Mouse (Mus musculus): ENCODE measurements around the gene Tmem217.

Tmem217 gene

DNA sequence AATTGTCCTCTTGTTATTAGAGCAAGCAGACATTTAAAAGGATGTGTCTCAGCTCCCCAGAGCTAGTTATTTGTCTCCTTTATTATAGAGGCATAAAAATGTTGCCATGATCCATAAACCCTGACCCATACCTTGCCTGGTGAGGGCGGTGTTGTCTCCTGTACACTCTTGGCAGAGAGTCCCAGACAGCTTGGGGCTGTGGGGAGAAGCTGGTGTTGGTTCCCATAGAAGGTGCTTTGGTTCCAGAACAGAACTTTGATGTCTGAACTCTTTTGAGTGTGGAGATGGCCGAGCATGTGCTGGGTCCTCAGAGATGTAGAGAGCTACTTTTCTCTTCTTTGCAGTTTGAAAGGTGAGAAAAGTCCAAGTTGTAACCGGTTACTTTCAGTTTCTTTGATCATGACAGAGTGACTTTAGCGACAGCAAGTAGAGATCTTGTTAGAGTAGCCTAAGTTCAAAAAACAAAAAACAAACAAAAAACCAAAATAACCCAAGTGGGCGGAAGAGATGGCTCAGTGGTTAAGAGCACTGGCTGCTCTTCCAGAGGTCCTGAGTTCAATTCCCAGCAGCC lies at the start of gene Tmem217:
TSS of gene Tmem217 (minus strand) at position 224 of the 571 bp plus-strand sequence.
- DNase-seq (ENCODE audit: low spot score in 2 of 2), result no peak

DNA sequence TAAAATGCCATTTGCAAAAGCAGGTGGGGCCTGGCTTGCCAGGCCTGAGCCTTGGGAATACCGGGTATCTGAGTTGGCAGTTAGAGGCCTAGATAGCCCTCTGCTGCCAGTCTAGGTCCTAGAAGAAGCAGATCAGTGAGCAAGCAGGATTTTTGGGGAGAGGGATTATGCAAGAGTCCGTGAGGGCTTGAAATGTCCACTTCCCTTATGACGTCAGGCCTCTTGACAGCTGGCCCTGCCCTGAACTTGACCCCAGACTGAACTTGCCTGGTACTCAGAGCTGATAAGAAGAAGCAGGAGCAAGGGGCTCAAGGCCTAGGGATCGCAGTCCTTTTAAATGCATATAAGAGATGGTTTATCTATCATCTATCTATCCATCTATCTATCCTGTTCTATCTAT lies 49.2 kb upstream of the Tmem217 start:
- no peak for DNase-seq (ENCODE audit: low spot score in 2 of 2)

DNA sequence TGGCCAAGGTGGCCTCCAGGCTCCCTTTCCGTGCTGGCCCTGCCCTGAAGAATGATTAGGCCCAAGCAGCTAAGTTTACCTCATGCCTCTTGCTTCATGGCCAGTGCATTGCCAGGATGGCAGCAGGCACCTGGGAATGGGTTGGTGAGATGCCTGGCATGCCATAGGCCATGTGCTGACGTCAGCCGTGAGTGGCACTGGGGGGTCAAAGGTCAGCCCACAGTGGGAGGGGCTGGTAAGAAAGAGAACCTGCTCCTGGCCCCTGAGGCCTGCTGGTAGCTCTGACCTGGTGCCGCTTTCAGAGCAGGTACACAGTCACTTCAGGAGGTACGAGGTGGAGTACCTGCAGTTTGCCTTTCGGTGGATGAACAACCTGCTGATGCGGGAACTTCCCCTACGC lies 47.4 kb upstream of the Tmem217 start:
- DNase-seq (ENCODE audit: low spot score in 2 of 2), result no peak

DNA sequence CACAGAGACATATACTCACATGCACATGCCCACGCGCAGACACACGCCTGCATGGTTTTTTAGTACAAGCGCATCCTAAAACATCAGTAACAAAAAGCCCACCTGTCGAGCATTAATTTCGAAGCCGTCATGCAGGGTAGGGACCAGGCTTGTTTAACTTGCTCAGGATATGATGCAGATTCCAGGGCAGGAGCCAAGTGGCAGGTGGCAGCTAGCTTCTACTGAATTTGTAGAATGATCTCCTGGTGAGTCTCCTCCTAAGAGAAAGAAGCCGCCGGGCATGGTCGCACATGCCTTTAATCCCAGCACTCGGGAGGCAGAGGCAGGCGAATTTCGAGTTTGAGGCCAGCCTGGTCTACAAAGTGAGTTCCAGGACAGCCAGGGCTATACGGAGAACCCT lies 46.9 kb upstream of the Tmem217 start:
- no peak for DNase-seq (ENCODE audit: low spot score in 2 of 2)

DNA sequence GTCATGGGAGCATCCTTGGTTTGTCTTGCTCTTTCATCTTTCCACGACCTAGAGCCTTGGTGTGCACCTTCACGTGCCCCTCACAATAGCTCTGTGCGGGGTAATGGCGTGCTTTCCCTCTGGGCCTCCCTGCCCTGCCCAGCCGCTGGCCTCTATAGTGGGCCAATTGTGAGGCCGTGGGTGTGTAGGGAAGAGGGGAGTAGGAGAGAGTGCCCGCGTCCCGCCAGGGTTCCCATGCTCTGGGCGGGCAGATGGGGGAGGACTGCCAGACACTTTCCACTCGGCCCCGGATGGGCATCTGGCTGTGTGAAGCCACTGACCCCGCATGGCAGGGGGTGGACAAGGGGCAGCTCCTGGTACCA lies 44.6 kb upstream of the Tmem217 start:
- no peak for DNase-seq (ENCODE audit: low spot score in 2 of 2)

DNA sequence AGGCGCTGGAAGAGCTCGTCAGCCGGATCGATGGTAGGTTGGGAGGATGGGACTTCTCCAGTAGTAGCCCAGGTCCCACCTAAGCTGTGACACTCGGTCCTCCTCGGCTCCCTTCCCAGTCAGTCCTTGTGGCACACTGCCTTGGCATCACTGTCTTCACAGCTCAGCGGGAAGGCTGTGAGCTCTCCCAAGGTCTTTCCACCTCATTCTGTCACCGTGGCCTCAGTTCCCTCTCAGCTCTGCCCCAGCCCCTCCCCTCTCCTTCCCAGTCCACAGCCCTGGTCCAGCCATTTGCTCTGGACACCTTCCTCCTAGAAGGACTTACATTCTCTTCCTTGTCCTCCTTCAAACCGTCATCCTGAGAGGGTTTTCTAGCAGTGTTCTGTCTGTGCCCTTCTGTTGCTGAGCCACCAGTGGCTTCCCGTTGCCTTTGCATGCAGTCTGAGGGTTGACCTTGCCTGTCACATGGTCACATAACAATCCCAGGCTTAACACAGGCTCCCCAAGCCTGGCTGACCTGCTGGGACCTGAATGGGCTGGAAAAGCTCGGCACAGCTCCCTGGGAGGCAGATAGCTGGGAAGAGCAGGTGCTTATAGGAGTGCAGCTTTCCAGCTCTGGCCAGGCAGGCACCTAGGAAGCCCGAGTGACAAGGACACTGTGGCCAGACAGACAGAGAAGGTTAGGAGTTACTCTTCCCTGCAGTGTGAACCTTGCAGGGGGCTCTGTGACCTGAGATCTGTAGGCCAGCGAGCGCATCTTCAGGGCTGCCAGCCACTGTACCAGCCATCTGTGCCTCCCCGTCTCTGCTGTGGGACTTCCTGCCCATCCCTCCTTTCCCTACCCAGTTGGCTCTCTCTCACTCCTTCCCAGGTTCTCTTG lies 43.9 kb upstream of the Tmem217 start:
- no peak for DNase-seq (ENCODE audit: low spot score in 2 of 2)

DNA sequence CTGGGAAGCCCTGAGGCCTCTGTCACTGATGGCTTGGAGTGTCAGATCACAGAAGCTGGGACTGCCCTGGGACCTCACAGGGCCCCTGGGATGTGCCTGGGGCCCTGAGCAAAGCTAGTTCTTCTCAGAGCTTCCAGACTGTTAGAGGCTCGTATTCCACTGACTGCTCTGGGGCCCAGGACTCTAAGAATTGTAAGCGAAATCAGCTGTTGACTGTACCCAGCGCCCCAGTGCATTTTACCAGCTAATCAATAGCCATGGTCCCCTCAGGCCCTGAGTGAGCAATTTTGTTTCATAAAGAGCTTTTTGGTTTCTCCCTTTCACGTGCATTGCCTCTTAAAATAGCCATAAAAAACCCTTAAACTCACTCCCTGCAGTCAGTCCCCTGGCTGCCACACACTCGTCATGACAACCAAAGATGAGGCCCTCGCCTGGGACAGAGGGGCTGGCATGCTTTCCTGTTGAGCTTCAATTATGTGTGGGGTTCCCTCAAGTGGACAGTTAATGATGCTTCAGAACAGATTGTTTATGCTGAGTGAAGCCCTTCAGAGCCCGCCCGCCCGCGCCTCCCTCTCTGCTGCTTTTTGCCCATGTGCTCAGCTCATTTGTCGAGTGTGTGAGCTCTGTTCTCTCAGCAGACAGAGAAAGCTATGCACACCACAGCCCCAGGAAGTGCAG lies 37.2 kb upstream of the Tmem217 start:
- DNase-seq (ENCODE audit: low spot score in 2 of 2), result no peak

DNA sequence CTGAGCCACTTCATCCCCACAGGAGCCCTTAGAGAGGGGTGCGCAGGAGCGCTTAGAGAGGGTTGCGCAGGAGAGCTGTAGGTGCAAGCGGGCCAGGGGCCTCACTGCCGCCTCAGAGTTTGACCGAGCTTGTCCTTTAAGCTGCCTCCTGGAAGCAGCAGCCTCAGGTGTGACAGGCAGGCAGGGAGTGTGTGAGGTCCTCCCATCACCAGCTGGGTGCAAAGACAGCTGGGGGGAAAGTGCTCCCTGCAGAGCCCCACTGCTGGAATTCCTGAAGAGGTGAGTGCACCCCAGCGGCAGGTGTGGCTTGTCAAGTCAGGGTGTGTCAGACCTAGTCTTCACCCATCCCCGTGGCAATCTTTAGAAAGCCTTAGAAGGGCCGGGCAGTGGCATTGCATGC lies 34.7 kb upstream of the Tmem217 start:
- no peak for DNase-seq (ENCODE audit: low spot score in 2 of 2)

DNA sequence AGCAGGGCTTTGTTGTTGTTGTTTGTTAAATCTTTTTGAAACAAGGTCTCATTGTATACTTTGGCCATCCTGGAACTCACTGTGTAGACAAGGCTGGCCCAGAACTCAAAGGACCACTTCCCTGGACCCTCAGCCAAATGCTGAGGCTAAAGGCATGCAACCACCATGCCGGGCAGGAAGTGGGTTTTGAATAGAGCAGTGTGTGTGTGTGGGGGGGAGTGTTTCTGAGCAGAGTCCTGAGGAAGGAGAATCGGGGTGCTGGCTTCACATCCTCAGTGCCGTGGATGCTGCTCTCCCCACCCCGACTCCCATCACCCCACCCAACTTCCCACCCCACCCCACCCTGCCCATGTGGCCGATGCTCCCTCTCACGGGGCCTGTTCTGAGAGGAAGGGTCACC lies 33.3 kb upstream of the Tmem217 start:
- DNase-seq (ENCODE audit: low spot score in 2 of 2), result no peak

DNA sequence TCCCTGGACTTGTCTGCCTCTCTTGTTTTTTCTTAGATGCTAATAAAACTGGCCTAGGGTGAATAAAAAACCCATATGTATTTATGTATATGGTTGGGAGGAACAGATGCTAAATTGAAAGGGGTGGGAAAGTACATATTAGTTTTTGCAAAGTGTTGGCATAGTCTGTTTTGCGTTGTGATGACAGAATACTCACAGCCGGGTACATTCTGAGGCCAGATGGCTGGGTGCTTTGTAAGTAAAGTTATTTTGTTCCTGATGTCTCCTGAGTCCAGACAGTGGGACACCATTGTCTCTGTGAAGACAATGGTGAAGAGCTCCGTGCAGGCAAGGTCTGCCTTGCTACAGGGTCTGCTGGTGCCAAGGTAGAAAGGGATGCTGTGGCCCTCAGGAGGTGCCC lies 32.6 kb upstream of the Tmem217 start:
- DNase-seq (ENCODE audit: low spot score in 2 of 2), result no peak

DNA sequence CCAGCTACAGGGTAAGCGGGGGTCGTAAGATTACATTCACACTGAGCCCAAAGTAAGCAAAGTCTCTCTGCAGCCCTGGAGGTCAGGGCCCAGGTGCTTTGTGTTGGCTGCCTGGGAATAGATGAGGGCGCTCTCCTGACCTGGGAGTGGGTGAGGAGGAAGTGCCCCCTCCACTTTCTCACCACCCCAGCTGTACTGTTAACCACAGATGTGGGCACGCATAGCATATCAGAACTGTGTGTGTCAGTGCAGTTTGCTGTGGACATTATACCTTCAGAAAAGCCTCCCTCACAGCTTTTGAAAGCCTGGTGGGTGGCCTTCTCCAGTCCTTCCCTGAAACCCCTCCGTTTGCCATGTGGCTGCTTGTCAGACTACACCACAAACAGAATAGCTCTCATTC lies 32.1 kb upstream of the Tmem217 start:
- DNase-seq (ENCODE audit: low spot score in 2 of 2), result no peak

DNA sequence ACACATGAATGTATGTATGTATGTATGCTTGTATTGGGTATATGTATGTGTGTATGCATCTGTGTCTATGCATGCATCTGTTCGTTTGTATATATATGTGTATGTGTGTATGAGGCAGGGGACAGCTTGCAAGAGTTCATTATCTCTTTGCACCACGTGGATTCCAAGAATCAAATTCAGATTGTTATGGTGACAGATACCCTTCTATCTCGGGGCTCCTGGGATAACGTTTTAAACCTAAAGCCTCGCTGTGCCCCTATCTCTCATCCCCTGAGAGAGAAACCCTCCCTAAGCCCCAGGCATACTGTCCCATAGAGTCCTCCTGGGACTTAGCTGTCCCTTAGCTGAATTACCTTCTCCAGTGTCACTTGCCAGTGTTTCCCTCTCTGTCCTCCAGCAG lies 31.4 kb upstream of the Tmem217 start:
- DNase-seq (ENCODE audit: low spot score in 2 of 2), result no peak

DNA sequence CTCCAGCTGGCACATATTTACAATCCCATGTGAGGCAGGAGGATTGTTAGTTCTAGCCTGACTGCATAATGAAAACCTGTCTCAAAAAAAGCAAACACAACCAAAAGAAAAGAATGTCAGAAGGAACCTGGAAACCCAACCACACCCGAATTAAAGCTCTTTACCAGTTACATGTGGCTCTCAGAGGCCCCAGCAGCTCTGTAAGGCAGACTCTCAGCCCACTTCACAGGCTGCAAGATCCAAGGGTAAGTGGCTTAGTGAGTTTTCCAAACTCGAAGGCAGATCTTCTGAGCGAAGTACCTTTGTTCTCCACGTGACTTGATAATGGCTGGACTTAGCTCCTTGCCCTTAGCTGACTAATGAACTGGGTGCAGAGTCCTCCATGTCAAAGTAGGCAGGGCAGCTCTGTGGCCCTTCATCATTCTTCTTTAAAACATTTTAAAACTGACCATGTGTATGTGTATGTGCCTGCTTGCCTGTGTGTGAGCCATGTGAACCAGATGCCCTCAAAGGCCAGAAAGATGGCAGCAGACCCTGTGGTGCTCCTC lies 27.5 kb upstream of the Tmem217 start:
- no peak for DNase-seq (ENCODE audit: low spot score in 2 of 2)

DNA sequence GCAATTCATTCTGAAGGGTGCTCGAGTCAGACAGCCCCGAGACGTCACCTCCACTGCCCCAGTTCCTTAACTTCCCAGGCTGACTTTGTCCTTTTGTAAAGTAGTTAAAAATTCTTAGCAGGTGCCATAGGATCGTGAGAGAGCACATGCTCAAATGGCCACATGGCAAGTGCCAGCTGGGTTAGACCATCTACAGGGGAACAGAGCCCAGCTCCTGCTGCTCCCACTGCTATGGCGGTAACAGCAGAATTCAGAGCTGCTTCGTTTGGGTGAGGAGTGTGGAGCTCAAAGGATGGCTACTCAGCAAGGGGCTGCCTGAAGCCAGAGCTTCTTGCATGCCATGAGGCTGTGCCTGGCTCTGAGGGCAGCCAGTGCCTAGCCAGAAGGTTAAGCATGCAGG lies 17.6 kb upstream of the Tmem217 start:
- no peak for DNase-seq (ENCODE audit: low spot score in 2 of 2)

DNA sequence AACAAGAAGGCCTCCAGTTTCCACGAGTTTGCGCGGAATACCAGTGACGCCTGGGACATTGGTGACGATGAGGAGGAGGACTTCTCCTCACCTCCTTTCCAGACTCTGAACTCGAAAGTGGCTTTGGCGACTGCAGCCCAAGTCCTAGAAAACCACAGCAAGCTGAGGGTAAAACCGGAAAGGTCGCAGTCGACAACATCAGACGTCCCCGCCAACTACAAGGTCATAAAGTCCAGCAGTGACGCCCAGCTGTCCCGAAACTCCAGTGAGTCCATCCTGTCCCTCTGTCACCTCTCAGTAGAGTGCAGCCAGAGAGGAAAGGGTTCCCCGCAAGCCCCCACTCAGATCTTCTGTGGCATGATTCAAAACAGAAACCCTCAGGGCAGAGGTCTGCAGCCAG lies 16.2 kb upstream of the Tmem217 start:
- DNase-seq (ENCODE audit: low spot score in 2 of 2), result no peak

DNA sequence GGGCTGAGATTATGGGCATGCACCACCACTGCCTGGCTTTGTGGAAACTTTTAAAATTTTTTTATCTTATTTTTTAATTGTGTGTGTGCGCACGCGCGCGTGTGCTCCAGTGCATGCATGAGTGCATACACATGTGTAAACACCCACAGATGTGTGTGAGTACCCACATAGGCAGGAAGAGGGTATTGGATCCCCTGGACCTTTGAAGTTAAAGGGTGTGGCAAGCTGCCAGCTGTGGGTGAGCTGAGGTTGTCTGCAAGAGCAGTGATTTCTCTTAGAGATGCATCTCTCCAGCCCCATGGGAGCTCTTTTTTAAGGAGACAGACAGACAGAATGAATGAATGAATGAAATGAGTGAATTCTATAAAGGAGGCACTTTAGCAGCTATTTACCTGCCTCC lies 13.3 kb upstream of the Tmem217 start:
- no peak for DNase-seq (ENCODE audit: low spot score in 2 of 2)

DNA sequence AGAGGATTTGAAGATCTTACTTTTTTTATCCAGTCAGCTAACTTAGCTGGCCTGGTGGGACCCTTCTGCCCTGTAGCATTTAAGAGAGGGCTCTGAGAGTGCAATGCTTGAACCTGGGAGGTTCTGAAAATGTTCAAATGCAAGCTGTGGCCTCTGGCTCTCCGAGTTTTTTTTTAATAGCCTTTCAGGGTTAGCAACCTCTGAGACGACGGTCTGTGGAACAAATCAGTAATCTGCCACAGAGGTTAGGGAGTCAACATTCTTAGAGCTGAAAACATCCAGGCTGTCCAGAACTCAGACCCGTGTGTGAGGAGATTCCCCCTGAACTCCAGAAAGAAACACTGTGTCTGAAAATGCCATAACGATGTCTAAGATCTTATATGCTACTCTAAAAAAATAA lies 6.3 kb upstream of the Tmem217 start:
- DNase-seq (ENCODE audit: low spot score in 2 of 2), result no peak

DNA sequence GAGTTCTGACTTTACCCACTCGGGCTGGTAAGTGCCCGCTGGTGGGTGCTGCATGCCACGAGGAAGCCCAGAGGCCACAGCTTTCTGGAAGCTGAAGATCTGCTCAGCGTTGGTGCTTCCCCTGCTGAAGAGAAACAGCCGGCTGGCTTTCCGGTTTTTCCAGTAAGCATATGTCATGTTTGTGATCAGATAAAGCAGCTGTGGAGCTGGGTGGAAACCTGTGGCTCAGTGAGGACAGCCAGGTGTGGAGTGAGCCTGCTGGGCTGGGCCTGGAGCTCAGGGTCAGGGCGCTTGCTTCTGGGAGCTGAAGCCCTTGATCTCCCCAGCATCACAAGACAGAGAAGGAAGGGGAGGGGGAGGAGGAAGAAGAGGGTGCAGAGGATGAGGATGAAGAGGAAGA lies 4.7 kb upstream of the Tmem217 start:
- DNase-seq (ENCODE audit: low spot score in 2 of 2), result no peak

DNA sequence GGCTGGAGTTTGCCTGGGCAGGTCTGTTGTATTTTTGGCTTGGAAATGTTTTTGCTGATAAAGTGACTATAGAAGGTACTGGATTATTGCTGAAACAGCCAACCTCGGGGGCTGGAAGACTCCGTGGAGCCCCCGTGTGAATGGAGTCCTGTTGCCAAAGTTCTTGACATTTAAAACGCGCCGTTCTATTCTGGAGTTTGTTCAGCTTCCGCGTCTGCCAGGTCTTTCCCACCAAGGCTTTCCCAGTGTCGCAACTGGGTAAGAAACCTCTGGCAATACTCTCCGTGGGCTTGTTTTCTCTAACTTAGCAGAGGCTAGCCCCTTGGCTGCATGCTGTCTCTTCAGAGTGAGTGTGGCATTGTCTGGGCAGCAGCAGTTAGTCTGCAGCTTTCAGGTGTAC lies 4.3 kb upstream of the Tmem217 start:
- DNase-seq (ENCODE audit: low spot score in 2 of 2), result no peak

DNA sequence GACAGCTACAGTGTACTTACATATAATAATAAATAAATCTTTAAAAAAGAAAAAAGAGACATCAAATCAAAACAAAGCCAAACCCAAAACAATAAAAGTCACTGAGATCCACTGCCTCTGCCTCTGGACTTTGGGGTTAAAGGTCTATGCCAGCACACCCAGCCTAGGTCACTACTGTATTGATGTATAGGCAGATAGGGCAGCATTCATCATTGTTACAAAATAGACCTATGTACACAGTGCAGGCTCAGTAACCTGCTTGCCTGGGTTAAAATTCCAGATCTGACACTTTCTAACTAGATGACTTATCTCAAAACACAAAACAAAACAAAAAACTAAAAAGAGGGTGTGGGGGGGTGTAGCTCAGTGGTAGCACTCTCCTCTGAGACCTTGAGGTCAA lies 2.0 kb upstream of the Tmem217 start:
- DNase-seq (ENCODE audit: low spot score in 2 of 2), result no peak

DNA sequence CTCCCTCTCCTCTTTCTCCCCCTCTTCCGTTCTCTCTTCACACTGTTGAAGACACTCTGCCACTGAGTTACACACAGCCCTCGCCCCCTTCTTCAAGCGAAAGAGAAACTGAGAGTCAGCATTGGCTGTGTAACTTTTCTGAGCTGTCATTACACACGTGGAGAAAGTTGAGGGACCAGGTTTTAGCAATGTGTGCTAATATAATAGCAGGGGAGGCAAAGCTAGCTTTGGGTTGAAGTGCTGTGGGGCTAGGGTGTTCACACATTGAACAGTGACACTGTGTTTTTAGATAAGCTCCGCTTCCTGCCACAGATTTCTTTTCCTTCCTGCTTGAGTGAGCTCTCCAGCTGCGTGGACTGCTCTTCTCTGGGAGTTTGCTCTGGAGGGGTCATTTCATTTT lies 1.2 kb downstream of the Tmem217 start:
- DNase-seq (ENCODE audit: low spot score in 2 of 2), result no peak

DNA sequence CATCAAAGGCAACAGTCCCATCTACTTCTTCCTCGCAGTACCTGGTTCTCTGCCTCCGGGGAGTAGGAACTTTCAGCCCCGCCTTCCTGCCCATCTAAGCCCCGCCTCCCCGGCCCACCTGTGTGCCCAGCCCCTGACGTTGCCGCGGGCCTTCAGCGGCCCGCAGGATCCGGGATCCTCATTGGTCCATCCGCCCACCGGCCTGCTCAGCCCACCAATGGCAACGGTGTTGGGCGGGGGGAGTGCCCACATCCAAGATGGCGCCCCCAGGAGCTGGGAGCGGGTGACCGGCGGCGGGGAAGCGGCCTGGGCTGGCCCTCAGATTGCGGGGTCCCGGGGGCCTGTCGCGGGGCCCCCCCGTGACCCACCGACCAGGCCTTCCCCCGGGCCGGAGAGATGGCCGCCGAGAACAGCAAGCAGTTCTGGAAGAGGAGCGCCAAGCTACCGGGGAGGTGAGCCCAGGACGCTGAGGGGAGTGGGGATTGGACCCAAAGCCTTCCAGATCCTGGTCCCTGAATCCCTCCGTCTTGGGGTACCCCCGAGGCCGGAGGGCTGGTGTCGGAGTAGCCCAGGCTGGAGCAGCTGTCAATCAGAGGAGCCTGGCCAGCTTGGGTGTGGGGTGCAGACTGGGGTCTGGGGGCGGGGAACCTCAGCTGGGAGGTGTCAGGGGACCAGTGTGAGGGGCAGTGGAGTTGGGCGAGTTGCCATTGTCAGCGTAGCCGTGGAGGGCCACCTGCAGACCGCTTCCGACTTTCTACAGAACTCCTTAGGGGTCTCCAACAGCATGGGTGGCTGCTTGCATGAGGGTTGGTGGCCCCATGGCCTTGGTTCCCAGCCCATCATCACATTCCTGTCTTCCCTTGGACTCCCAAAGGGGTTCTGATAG lies 2.4 kb downstream of the Tmem217 start, which contains the start of the genes Gm17657 and Tbc1d22b:
TSS of gene Gm17657 (minus strand) at position 96 of the 886 bp plus-strand sequence.
TSS of gene Tbc1d22b (plus strand) at position 243 of the 886 bp plus-strand sequence.
- DNase-seq (ENCODE audit: low spot score in 2 of 2), result peak; percentile 80 to 89
